Mouse (Mus musculus) 3T3-L1 (cell line): ENCODE data around the gene Rab27a.
"Not testable (repeated sequence)": the region's sequence is repeated elsewhere in the genome, so short reads cannot be mapped to it uniquely, and the experiment has no call there.

ENCODE experiments used
- DNase-seq: peaks from one replicate; pipeline ENCODE4 v3.0.0-alpha.2; 2015; ENCODE audit warnings: low read depth, low spot score

Rab27a gene

DNA sequence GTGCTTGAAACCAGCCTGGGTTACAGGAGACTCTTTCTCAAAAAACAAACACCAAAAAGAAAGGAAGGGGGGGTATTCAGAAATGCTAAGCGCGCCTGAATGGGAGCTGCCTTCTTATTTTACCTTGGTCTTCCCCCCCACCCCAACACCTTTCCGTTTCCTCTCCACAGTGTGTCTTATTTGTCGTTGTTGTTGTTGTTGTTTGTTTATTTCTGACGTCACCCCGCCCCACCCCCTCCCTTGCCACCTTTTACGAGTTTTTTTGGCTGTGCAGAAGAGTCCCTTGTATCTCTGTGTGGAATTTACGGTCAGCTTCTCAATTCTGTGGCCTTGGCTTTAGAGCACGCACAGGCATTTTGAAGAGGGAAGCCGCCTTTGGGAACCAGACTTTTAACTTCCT lies 1.1 kb downstream of the Rab27a start:
- no peak for DNase-seq

DNA sequence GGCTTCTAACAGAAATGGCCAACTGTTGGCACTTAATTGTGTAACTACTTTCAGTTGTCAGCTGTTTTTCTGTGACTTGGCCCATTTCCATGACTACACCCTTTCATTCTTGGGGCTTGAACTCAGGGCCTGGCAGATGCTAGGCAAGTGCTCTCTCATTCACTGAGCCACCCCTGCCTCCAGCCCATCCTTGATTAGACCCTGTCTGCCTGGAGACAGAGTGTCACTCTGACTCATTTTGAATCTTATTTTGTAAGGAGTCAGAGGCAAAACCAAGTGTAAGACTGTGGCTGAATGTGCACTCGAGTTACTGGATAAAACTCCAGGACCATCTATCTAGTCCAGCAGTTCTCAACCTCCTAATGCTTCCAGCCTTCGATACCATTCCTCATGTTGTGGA lies 3.3 kb downstream of the Rab27a start:
- no peak for DNase-seq

DNA sequence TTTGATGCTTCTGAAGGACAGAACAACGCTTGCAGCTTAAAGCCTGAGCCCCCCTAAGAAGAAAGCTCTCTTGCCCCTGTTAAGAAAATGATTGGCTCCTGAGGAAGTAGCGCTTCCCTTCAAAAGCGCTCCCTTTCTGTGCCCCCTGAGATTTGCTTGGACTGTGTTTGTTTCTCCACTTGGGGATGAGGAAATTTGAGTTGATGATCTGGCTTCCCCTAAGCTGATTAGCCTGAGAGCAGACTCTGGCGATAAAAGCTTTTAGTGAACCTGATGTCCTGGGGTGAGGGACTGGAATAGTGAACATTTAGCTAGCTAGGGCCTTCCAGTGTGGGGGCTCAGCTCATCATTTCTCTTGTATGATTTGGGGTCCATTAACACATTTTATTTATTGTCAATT lies 4.3 kb downstream of the Rab27a start:
- no peak for DNase-seq

DNA sequence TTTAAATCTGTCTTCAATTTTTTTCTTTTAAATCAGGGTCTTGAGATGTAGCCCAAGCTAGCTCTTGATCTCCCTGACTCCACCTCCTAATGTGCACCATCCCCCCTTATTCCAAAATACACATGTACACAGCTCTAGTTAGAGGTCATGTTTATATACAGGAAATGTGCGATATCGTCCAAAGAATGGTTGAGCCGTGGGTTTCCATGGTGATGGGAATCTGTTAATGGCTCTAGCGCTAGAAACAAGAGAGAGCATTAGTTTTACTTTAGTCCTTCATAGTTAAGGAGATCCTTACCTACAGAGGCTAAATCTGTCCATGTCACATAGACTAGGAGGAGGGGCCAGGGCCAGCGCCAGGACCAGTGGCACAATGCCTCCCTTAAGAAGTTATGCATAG lies 5.2 kb downstream of the Rab27a start:
- no peak for DNase-seq

DNA sequence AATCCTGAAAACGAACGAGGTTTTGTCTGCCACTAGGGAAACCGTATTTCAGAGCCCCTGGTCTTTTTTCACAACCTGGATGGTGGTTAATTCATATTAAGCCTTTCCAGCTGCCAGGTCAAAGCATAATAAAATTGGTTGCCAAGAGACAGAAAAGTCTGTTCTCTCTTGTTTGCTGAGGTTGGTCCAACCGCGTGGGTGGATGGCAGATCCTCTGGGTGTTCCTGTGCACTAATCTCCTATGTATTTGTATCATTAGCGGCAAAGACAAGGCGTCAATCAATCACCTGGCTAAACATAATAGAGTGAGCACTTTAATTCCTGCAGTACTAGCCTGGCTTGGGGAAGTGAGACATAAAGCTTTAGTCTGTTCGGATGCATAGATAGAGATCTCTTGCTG lies 6.0 kb downstream of the Rab27a start:
- no peak for DNase-seq

DNA sequence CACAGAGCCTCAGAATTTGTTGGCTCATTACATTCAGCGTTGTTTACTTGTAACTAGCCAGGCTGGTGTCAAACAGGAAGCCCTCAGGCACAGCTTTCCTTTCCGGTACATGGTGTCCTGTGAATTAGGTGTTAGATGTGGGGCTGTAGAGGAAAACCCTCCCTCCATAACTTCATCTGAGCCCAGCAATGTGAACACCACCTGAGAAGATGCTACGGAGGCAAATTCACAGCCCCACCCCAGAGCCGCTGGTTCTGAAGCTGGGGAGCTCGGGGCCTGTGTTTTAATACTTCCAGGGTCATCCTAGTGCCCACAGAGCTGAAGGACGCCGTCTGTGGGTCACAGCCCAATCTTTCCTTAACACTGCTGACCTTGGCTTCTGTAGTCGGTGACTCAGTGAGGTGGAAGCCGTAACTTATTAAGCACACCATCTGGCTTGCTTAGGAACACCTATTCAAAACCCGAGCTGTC lies 10.8 kb downstream of the Rab27a start:
- no peak for DNase-seq

DNA sequence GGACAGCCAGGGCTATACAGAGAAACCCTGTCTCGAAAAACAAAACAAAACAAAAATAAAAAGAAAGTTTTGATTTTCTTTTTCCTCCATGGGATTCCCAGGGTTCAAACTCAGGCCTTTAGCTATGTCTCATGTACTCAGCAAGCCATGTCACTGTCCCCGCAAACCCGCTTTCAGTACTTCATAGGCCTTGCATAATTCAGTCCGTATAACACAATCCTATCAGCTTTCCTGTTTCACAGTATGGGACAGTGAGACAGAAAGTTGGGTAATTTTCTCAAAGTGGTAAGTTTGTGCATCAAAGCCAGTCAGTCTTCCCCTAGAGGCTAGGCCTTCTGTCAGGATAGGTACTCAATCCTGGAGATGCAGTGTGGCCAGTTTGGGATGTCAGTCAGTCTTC lies 14.6 kb downstream of the Rab27a start:
- DNase-seq: no peak

DNA sequence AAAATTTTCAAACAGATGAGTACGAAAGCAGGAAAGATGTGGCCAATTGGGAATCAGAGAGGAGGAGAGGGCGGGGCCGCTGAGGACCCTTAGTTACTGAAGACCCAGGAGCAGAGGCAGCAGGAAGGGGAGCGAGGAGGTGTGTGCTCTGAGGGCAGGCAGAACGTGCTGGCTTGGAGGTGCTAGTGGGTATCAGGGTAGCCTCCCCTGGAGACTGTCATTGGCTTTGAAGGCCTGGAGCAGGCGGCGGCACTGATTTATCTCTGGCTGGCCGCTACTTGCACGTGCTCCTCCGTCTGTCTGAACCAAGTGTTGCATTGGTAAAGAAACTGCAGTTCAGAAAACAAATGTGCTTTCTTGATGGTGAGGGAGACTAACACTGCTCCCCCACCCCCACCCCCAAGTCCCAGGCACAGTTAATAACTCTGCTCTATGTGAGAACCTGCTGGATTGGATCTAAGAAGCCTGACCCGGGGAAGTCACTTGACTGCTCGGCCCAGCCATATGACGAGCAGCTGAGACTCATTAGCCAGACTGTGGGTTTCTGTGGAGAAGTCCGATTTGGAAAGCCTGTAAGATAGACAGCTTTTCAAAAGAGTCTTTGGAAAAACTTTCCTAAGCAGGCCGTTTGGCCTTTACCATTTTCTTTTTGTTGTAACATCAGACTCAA lies 19.1 kb downstream of the Rab27a start:
- DNase-seq: no peak

DNA sequence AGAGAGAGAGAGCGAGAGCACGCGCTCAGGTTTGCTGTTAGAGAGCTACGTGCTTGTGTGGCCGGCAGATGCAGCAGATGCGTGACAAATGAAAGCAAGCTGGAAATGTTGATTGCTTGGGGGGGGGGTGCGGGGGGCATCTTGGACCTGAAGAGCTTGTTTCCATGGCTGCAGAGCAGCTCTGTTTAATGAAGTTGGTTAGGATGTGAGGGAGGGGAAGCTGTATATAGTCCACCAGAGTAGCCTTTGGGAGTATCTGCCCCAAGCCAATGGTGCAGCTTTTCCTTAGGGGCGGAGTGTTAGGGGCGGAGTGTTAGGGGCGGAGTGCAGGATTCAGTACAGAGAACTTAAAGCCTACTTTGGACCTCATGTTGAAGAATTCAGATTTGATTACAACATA lies 22.4 kb downstream of the Rab27a start:
- no peak for DNase-seq

DNA sequence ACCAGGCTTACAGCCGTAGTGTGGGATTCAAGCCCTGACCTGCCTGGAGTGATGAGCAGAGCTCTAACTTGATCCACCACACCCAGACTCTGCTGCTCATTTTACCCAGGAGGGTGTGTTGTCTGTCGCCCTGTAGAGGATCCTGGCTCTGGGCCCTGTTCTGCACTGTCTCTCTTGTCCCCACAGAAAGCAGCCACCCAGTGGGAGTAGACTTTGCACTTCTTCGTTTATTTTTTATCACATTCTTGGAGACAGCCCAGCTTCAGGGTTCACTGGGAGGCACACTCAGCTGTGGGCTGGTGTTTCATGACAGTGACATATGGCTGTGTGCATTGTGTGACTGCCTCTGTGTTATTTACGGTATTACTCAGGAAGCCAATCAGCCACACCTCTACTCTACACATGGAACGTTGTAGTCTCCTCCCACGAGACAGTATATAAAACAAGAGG lies 23.6 kb downstream of the Rab27a start:
- no peak for DNase-seq

DNA sequence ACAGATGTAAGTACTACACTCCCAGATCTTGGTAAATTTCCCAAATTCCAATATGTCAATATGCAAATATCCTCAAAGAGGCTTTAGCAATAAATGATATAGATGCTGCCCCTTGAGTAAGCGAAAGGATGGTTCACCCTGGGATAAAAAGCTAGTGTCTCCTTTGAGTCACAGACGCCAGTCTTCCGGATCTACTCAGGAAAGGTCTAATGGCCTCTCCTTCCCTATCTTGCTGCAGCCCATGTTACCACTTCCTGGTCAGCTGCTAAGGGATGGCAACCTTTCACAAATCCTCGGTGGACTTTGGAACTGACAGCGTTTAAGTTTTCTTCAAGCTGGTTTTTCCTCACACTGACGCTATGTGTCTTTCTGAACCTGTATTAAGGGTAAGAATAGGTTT lies 24.0 kb downstream of the Rab27a start:
- DNase-seq: no peak

DNA sequence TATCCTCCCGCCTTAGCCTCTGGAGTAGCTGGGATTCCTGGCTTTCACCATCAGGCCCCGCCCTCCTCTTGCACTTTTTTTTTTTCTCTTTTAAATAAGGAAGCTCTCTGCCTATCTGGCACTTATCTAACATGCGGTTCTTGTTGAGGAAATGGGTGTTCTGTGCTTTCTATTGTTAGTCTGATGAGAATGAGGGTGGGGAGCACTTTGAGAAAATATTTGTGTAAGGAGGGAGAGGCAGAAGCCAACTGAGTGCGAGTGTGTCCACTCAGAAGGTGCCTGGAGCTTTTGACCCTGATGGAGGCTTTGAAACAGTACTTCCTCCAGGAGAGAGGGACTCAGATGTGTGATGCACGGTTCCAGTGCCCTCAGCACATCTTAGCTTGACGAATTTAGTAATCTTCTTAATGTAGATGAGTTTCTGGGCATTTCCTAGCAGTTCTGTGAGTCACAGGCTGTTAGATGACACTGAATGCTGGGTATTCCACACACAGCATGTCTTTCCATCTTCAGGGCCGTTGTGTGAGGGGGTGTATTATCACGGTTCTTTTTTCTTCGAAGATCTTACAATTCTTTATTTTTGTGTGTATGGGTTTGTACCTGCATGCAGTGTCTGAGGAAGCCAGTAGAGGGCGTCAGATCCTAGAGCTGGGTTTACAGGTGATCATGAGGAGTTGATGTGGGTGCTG lies 26.5 kb downstream of the Rab27a start:
- DNase-seq: no peak

DNA sequence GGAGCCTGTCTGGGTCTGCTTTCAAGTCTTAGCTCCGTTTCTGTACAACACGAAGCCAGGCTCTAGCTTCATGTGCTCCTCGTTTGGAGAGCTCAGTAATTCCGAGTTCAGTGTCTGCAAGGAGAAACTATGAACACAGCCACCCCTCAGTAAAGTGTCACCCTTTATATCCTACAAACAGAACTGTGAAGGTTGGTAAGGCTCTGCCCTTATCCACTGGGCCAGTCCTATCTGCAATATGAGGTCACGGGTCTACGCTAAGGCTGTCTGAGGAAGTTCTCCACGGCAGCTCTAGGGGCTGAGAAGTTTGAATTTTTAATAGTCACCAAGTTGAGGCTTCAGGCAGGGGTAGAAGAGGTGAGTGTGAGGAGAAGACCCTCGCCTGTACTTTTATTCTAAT lies 27.8 kb downstream of the Rab27a start:
- DNase-seq: no peak

DNA sequence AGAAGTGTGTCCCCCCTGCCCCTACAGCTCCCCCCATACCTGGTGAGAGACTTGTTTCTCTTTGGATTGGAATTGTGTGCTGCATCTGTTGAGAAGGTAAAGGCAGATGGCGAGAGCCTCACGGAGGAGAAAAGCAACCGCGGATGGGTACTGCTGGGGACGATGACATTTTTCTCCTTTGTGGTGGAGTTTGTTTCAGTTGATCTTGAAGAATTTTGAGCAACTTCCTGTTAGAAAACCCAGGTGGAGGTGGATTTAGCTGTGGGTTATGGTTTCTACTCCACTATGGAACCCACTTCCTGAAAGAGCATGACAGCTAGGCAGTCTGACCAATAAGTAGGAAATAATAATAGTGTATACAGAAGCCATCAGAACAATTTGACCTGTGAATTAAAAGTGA lies 28.5 kb downstream of the Rab27a start:
- DNase-seq: no peak

DNA sequence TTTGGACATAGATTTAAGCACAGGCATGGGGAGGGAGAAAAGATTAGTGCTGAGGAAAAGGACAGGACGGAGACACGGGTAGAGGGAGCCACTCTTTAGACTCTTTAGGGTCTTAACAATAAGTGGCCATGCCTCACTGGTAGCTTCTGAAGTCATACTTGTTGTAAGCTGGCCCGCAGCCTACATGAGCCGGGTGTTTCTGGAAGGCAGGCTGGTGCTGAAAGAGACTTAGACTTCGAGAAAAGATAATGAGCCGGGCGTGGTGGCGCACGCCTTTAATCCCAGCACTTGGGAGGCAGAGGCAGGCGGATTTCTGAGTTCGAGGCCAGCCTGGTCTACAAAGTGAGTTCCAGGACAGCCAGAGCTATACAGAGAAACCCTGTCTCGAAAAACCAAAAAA lies 34.7 kb downstream of the Rab27a start:
- DNase-seq: not testable (repeated sequence)

DNA sequence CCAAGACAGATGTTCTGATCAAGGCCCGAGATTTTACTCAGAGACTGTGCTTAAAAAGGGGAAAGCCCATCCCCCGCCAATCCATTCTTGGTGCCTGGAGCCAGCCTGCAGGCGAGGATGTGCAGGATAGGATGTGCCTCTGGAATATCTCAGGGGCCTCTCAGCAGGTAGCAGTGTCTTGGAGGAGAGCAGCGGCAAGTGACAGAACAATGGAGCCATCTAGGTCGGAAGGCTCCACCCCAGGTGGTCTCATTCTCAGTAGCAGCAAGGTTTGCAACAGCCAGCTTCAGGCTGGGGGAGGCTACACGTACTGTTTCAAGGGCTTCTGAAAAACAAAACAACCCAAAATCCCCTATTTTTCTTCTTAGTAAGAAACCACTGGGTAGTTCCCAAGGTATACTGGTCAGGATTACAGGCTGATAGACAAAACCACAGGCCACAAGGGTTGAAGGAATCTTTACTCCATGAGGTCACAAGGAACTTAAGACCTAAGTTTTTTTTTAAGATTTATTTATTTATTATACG lies 35.2 kb downstream of the Rab27a start:
- no peak for DNase-seq

DNA sequence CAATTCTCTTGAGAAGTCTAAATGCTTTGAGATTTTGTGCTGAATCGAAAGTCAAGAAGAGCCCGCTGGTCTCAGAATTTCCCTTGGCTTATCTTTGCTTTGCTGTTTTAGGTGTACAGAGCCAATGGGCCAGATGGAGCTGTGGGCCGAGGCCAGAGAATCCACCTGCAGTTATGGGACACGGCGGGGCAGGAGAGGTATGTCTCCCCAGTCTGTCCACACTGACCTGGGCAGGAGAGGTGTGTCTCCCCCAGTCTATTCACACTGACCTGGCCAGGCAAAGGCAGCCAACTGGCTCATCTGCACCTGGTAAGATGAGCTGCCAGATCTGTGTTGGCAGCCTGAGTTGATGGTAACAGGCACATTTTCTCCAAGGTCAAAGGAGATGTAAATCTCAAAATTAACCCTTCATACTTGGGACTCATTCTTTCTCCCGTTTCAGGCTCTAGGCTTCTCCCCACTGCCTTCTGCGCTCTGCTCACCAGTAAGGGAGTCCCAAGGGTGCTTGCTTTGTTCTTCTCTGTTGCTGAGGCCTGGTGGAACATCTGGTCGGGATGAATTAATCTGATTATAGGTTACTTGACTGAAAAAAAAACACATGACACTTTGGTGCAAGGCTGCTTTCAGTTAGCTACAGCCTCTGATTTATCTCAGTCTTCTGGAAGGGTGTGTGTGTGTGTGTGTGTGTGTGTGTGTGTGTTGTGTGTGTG lies 37.8 kb downstream of the Rab27a start:
- DNase-seq: no peak

DNA sequence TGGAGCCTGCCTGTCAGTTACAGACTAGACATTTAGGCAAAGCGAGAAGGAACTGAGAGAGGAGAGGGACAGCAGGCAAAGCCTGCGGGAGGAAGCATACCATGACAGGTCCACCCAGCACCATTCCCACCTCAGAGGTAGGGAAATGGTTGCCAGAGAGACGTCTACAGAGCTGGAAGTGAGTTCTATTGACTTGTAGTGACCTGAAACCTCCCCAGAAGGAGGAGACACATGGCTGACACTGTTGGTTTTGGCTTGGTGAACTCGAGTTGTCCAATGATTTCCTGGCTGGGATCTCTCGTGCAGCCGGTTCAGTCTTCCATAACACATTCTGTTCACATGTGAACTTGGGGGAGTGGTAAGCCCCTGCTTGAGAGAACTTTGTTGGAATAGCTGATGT lies 39.3 kb downstream of the Rab27a start:
- DNase-seq: no peak

DNA sequence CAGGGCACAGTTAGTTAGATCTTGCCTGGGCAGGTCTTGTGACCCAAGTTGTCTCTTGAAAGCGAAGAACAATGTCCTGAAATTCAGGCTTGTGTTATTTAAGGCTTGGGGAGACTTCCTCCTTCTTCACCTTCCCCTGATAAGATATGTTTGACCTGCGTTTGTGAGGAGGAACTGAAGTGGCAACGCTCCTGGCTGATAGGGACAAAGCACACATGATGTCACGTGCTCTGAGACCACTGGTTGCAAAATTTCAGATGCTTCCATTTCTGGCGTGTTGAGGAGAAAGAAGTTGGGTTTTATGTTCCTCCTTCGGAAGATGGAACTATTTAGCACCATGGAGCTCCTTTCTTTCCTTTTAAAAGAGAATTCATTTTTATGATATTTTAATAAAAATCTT lies 41.2 kb downstream of the Rab27a start:
- DNase-seq: no peak

DNA sequence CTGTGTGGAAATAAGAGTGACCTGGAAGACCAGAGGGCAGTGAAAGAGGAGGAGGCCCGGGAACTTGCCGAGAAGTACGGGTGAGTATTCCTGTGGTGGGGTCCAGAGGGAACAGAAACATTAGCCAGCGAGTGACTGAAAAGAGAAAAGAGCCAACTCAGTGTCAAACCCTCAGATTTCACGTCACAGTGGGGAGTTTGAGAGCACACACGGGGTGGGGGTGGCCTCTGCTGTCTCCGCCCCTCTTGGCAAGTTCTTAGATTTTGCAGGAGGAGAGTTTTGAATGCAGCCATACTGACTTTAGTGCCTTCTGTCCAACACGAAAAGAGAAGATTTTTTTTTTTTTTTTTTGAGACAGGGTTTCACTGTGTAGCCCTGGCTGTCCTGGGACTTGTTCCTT lies 42.5 kb downstream of the Rab27a start:
- DNase-seq: no peak

DNA sequence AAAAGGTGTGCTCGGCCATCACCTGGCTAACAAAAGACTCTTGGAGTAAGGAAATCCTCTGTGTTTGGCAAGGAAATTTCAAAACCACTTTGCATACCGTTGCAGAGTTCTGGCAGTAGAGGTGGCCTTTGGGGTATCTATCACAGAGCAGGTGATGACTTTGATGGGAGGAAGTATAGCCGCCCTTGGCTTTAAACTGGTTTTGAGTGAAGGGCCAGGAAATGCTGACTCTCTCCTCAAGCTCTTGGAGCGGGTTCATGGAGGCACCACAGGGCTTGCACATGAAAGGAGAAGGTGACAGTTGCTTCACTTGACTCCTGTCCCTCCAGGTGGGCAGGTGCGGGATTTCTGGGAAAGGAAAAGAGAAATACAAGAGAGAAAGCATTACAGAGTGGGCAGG lies 42.9 kb downstream of the Rab27a start:
- no peak for DNase-seq

DNA sequence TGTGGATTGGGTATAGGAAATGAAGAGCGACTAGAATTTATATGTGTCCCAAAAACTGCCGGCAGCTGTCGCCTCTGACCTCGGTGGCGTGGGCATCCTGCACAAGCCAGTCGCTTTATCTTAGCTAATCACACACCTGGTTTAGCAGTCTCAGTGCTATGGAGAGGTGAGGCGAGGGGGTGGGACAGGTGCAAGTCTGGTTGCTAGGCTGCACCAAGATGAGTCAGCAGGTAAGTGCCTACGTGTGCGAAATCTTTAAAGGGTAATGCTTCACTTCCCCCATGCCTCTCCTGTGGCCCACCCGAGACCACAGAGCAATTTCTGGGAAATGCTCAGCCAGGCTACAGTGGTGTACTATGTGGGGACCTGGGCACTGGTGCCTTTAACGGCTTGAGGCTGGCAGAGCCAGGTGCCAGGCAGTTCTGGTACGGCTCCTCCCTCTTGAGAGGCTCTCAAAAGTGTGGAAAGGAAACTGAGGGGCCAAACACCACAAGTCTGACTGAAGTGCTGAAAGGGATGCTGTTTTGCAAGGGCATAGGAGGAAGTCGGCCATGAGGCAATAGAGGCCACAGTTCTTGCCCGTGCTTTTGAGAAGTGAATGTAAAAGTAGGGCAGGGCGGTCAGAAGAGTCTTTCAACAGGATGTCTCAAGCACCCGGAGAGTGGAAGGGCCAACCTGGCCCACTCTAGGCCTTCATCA lies 44.7 kb downstream of the Rab27a start:
- no peak for DNase-seq
